Mouse (Mus musculus): ENCODE measurements around the gene Ppp4c. TPM values are rescaled to one million over a fixed set of nuclear protein-coding genes. Genes with fewer than 3 reads are reported as not detected.

Ppp4c gene
- polyA plus RNA-seq, 1 experiment from 2014 or later: 180 TPM

GRCm38 (mm10) chr7:126799050-126799467 lies 6.8 kb upstream of the Ppp4c start:
- H3K9me3 ChIP-seq (replicated peaks; ENCODE audit: control insufficient read depth, low read length): no peaks in the 10 kb centered on the region
- H3K4me1 ChIP-seq (ENCODE audit: control insufficient read depth, insufficient read depth, low read length): peaks cover 28% of the 10 kb centered on the region
- H3K9ac ChIP-seq (ENCODE audit: low read length): peak overlapping the region; percentile 87
- peak overlapping the region; percentile 73 for H3K4me3 ChIP-seq (replicated peaks; ENCODE audit: low read length)
- H3K27ac ChIP-seq (ENCODE audit: low read length): peak overlapping the region; percentile 100
- peak overlapping the region; percentile 81 for H3K4me2 ChIP-seq (ENCODE audit: low read depth, low read length)
- no peaks in the 10 kb centered on the region for H3K27me3 ChIP-seq (ENCODE audit: control insufficient read depth, insufficient read depth, low read length)
- peak; percentile 96 for ATAC-seq (ENCODE audit: insufficient read depth, low FRiP score)
- WGBS: under 1% methylated on average over 30 of the region's 36 CpGs
- peaks cover 18% of the 10 kb centered on the region for H3K36me3 ChIP-seq (ENCODE audit: control insufficient read depth, insufficient read depth, low read length)

GRCm38 (mm10) chr7:126798127-126799049 lies 6.1 kb upstream of the Ppp4c start:
- no peaks in the 10 kb centered on the region for H3K27me3 ChIP-seq (ENCODE audit: control insufficient read depth, insufficient read depth, low read length)
- H3K9ac ChIP-seq (ENCODE audit: low read length): peak overlapping the region; percentile 87
- peaks cover 18% of the 10 kb centered on the region for H3K36me3 ChIP-seq (ENCODE audit: control insufficient read depth, insufficient read depth, low read length)
- H3K27ac ChIP-seq (ENCODE audit: low read length): peak overlapping the region; percentile 97
- H3K4me2 ChIP-seq (ENCODE audit: low read depth, low read length): peak overlapping the region; percentile 55
- ATAC-seq (ENCODE audit: insufficient read depth, low FRiP score): no peak
- peaks cover 28% of the 10 kb centered on the region for H3K4me1 ChIP-seq (ENCODE audit: control insufficient read depth, insufficient read depth, low read length)
- WGBS: under 1% methylated on average over 40 of the region's 40 CpGs
- peak overlapping the region; percentile 73 for H3K4me3 ChIP-seq (replicated peaks; ENCODE audit: low read length)
- no peaks in the 10 kb centered on the region for H3K9me3 ChIP-seq (replicated peaks; ENCODE audit: control insufficient read depth, low read length)

- peak within 1 kb of the TSS; percentile 55 for H3K4me2 ChIP-seq (ENCODE audit: low read depth, low read length)
- peak within 1 kb of the TSS; percentile 87 for H3K9ac ChIP-seq (ENCODE audit: low read length)
- 21% methylated on average over 21 of the region's 21 CpGs for WGBS
- no peak for ATAC-seq (ENCODE audit: insufficient read depth, low FRiP score)
- no peaks in the 10 kb centered on the region for H3K9me3 ChIP-seq (replicated peaks; ENCODE audit: control insufficient read depth, low read length)
- peak within 1 kb of the TSS; percentile 97 for H3K27ac ChIP-seq (ENCODE audit: low read length)
- peaks cover 18% of the 10 kb centered on the region for H3K36me3 ChIP-seq (ENCODE audit: control insufficient read depth, insufficient read depth, low read length)
- H3K4me1 ChIP-seq (ENCODE audit: control insufficient read depth, insufficient read depth, low read length): peaks cover 35% of the 10 kb centered on the region
- no peaks in the 10 kb centered on the region for H3K27me3 ChIP-seq (ENCODE audit: control insufficient read depth, insufficient read depth, low read length)
- H3K4me3 ChIP-seq (replicated peaks; ENCODE audit: low read length): peak within 1 kb of the TSS; percentile 73
Observed at GRCm38 (mm10) chr7:126797411-126798126, 5.3 kb upstream of the Ppp4c start, which contains the start of gene Fam57b. Gene Fam57b, plus strand, starts transcription at chr7:126797668.

- Histone ChIP-seq H3K4me1 (ENCODE audit: control insufficient read depth, insufficient read depth, low read length) (peaks cover 35% of the 10 kb centered on the region), H3K4me2 (ENCODE audit: low read depth, low read length) (peak overlapping the region; percentile 55), H3K9ac (ENCODE audit: low read length) (no peak overlapping the region; the same call in 1 of the 2 replicates), H3K27me3 (ENCODE audit: control insufficient read depth, insufficient read depth, low read length) (no peaks in the 10 kb centered on the region), H3K27ac (ENCODE audit: low read length) (no peak overlapping the region), H3K9me3 (replicated peaks; ENCODE audit: control insufficient read depth, low read length) (no peaks in the 10 kb centered on the region), H3K4me3 (replicated peaks; ENCODE audit: low read length) (no peak overlapping the region), H3K36me3 (ENCODE audit: control insufficient read depth, insufficient read depth, low read length) (peaks cover 18% of the 10 kb centered on the region)
- 70% methylated on average over 8 of the region's 8 CpGs for WGBS
- no peak for ATAC-seq (ENCODE audit: insufficient read depth, low FRiP score)
Observed at GRCm38 (mm10) chr7:126796350-126796932, 4.1 kb upstream of the Ppp4c start.

- WGBS: 78% methylated on average over 16 of the region's 16 CpGs
- Histone ChIP-seq H3K9ac (ENCODE audit: low read length) (no peak overlapping the region), H3K27ac (ENCODE audit: low read length) (no peak overlapping the region), H3K4me2 (ENCODE audit: low read depth, low read length) (no peak overlapping the region), H3K27me3 (ENCODE audit: control insufficient read depth, insufficient read depth, low read length) (no peaks in the 10 kb centered on the region), H3K36me3 (ENCODE audit: control insufficient read depth, insufficient read depth, low read length) (peaks cover 18% of the 10 kb centered on the region), H3K4me1 (ENCODE audit: control insufficient read depth, insufficient read depth, low read length) (peaks cover 39% of the 10 kb centered on the region), H3K4me3 (replicated peaks; ENCODE audit: low read length) (no peak overlapping the region), H3K9me3 (replicated peaks; ENCODE audit: control insufficient read depth, low read length) (no peaks in the 10 kb centered on the region)
- ATAC-seq (ENCODE audit: insufficient read depth, low FRiP score): no peak
Observed at GRCm38 (mm10) chr7:126795387-126796317, 3.4 kb upstream of the Ppp4c start.

- WGBS: 72% methylated on average over 4 of the region's 4 CpGs
- H3K27ac ChIP-seq (ENCODE audit: low read length): no peak overlapping the region
- no peak for ATAC-seq (ENCODE audit: insufficient read depth, low FRiP score)
- H3K9ac ChIP-seq (ENCODE audit: low read length): no peak overlapping the region
- no peaks in the 10 kb centered on the region for H3K27me3 ChIP-seq (ENCODE audit: control insufficient read depth, insufficient read depth, low read length)
- peaks cover 36% of the 10 kb centered on the region for H3K4me1 ChIP-seq (ENCODE audit: control insufficient read depth, insufficient read depth, low read length)
- H3K4me2 ChIP-seq (ENCODE audit: low read depth, low read length): no peak overlapping the region
- peaks cover 20% of the 10 kb centered on the region for H3K36me3 ChIP-seq (ENCODE audit: control insufficient read depth, insufficient read depth, low read length)
- H3K9me3 ChIP-seq (replicated peaks; ENCODE audit: control insufficient read depth, low read length): no peaks in the 10 kb centered on the region
- H3K4me3 ChIP-seq (replicated peaks; ENCODE audit: low read length): no peak overlapping the region
Observed at GRCm38 (mm10) chr7:126794271-126794605, 1.9 kb upstream of the Ppp4c start.

- no peak overlapping the region for H3K27ac ChIP-seq (ENCODE audit: low read length)
- H3K9ac ChIP-seq (ENCODE audit: low read length): no peak overlapping the region
- H3K4me2 ChIP-seq (ENCODE audit: low read depth, low read length): no peak overlapping the region
- H3K9me3 ChIP-seq (replicated peaks; ENCODE audit: control insufficient read depth, low read length): no peaks in the 10 kb centered on the region
- H3K36me3 ChIP-seq (ENCODE audit: control insufficient read depth, insufficient read depth, low read length): peaks cover 24% of the 10 kb centered on the region
- H3K4me1 ChIP-seq (ENCODE audit: control insufficient read depth, insufficient read depth, low read length): peaks cover 36% of the 10 kb centered on the region
- no peaks in the 10 kb centered on the region for H3K27me3 ChIP-seq (ENCODE audit: control insufficient read depth, insufficient read depth, low read length)
- ATAC-seq (ENCODE audit: insufficient read depth, low FRiP score): no peak
- WGBS: 70% methylated on average over 4 of the region's 4 CpGs
- H3K4me3 ChIP-seq (replicated peaks; ENCODE audit: low read length): no peak overlapping the region
Observed at GRCm38 (mm10) chr7:126793456-126794270, 1.4 kb upstream of the Ppp4c start.

Measured in stomach, embryonic 16.5 days (tissue).